ENCODE assay signal across 7 mouse cellular contexts in genomic region chr11:116826550-116827504, GRCm38 (mm10). TPM values are rescaled to one million over a fixed set of nuclear protein-coding genes. Genes with fewer than 3 reads are reported as not detected.
DNase-seq lines count a peak whose midpoint lies in the region; ATAC-seq and TF ChIP-seq lines count a peak whose summit lies in the region.

No protein-coding gene starts in this region.

- DNase-seq in lung, embryonic 14.5 days, result no peak
- no peak for DNase-seq in lung, postnatal 10 days
- no peak for DNase-seq in gastrocnemius, postnatal 14 days
- no peak for DNase-seq in left cerebral cortex, adult 8-10 months (ENCODE audit: low spot score in 2 of 2)

- WGBS in lung, embryonic 14.5 days, result 34% methylated on average over 17 of the region's 17 CpGs
- WGBS in forebrain, embryonic 12.5 days, result 9% methylated on average over 17 of the region's 17 CpGs
- 43% methylated on average over 17 of the region's 17 CpGs for WGBS in limb, embryonic 15.5 days
- 39% methylated on average over 17 of the region's 17 CpGs for WGBS in stomach, embryonic 15.5 days

- H3K27me3 ChIP-seq in lung, embryonic 14.5 days (ENCODE audit: insufficient read depth, low read length), result no peaks in the 10 kb centered on the region
- H3K27me3 ChIP-seq in forebrain, embryonic 12.5 days, result peaks cover 6% of the 10 kb centered on the region; the same call in 1 of the 2 replicates
- H3K27me3 ChIP-seq in limb, embryonic 15.5 days, result no peaks in the 10 kb centered on the region
- H3K27me3 ChIP-seq in stomach, embryonic 15.5 days (replicated peaks), result no peaks in the 10 kb centered on the region

- H3K27ac ChIP-seq in lung, embryonic 14.5 days (ENCODE audit: low read depth), result peak overlapping the region; percentile 78
- H3K27ac ChIP-seq in forebrain, embryonic 12.5 days, result peak overlapping the region; percentile 59
- H3K27ac ChIP-seq in limb, embryonic 15.5 days, result peak overlapping the region; percentile 76; the same call in 1 of the 2 replicates
- H3K27ac ChIP-seq in stomach, embryonic 15.5 days, result peak overlapping the region; percentile 78

- H3K36me3 ChIP-seq in lung, embryonic 14.5 days (ENCODE audit: insufficient read depth), result no peaks in the 10 kb centered on the region
- peaks cover 7% of the 10 kb centered on the region; the same call in 1 of the 2 replicates for H3K36me3 ChIP-seq in forebrain, embryonic 12.5 days (replicated peaks)
- 0 out of 2 replicates have a peak, but pooled peaks cover 2% of the 10 kb centered on the region for H3K36me3 ChIP-seq in limb, embryonic 15.5 days
- H3K36me3 ChIP-seq in stomach, embryonic 15.5 days, result no peaks in the 10 kb centered on the region

- TF ChIP-seq CTCF in lung, embryonic 14.5 days (IDR thresholded peaks at IDR 0.05; ENCODE audit: low read depth), result no peak

- no peaks in the 10 kb centered on the region for H3K9me3 ChIP-seq in lung, embryonic 14.5 days (ENCODE audit: low read depth, low read length)
- no peaks in the 10 kb centered on the region for H3K9me3 ChIP-seq in forebrain, embryonic 12.5 days
- no peaks in the 10 kb centered on the region for H3K9me3 ChIP-seq in limb, embryonic 15.5 days
- H3K9me3 ChIP-seq in stomach, embryonic 15.5 days, result no peaks in the 10 kb centered on the region

- peak overlapping the region; percentile 80 for H3K9ac ChIP-seq in lung, embryonic 14.5 days
- H3K9ac ChIP-seq in forebrain, embryonic 12.5 days, result peak overlapping the region; percentile 85
- peak overlapping the region; percentile 78 for H3K9ac ChIP-seq in limb, embryonic 15.5 days
- H3K9ac ChIP-seq in stomach, embryonic 15.5 days, result peak overlapping the region; percentile 55

- peaks cover 7% of the 10 kb centered on the region; the same call in 1 of the 2 replicates for H3K4me1 ChIP-seq in lung, embryonic 14.5 days (ENCODE audit: insufficient read depth)
- peaks cover 43% of the 10 kb centered on the region for H3K4me1 ChIP-seq in forebrain, embryonic 12.5 days
- H3K4me1 ChIP-seq in limb, embryonic 15.5 days, result peaks cover 35% of the 10 kb centered on the region
- peaks cover 25% of the 10 kb centered on the region for H3K4me1 ChIP-seq in stomach, embryonic 15.5 days

- intact Hi-C loops in gastrocnemius, postnatal 14 days (cut with DNase I; ENCODE audit: low total_unique reads), result no loop called here

- ATAC-seq in lung, embryonic 14.5 days (ENCODE audit: insufficient read depth), result no peak
- ATAC-seq in forebrain, embryonic 12.5 days (ENCODE audit: low FRiP score), result peak; percentile 34; the same call in 1 of the 2 replicates
- ATAC-seq in limb, embryonic 15.5 days (ENCODE audit: insufficient number of reproducible peaks, low FRiP score, low TSS enrichment, low read depth), result no peak
- no peak for ATAC-seq in stomach, embryonic 15.5 days (ENCODE audit: insufficient read depth, low FRiP score, low read depth)

- peak overlapping the region; percentile 73 for H3K4me3 ChIP-seq in lung, embryonic 14.5 days (ENCODE audit: low read depth, low read length)
- peak overlapping the region; percentile 68 for H3K4me3 ChIP-seq in forebrain, embryonic 12.5 days (replicated peaks)
- H3K4me3 ChIP-seq in limb, embryonic 15.5 days, result peak overlapping the region; percentile 70
- H3K4me3 ChIP-seq in stomach, embryonic 15.5 days (replicated peaks), result peak overlapping the region; percentile 64

- peak overlapping the region; percentile 86 for H3K4me2 ChIP-seq in lung, embryonic 14.5 days
- peak overlapping the region; percentile 87 for H3K4me2 ChIP-seq in forebrain, embryonic 12.5 days
- peak overlapping the region; percentile 90 for H3K4me2 ChIP-seq in limb, embryonic 15.5 days
- H3K4me2 ChIP-seq in stomach, embryonic 15.5 days, result peak overlapping the region; percentile 74

RNA-seq across cellular contexts. Expression of gene Mxra7, which starts 1.0 kb away (rescaled TPM):
- polyA plus RNA-seq in lung, embryonic 14.5 days (2014; fragmentation: Nextera tagmentation; extraction: Ambion mirVana), result 13.7 and 15.9 TPM in 2 replicates
- 22.5 and 25.9 TPM in 2 replicates for polyA plus RNA-seq in forebrain, embryonic 12.5 days (2016; fragmentation: Nextera tagmentation; extraction: Ambion mirVana)
- 17.1 and 18.6 TPM in 2 replicates for polyA plus RNA-seq in limb, embryonic 15.5 days (2015; fragmentation: Nextera tagmentation; extraction: Ambion mirVana)
- polyA plus RNA-seq in stomach, embryonic 15.5 days (2015; fragmentation: Nextera tagmentation; extraction: Ambion mirVana), result 23.0 and 25.7 TPM in 2 replicates
- total RNA-seq in gastrocnemius, postnatal 14 days (2021), result 10 to 100 TPM; 23.1 to 29.6 TPM
- total RNA-seq in left cerebral cortex, adult 8-10 months (2022), result 10 to 100 TPM; 20.0 to 23.0 (median 22.2) TPM

RNA-seq across cellular contexts. Expression of gene Mettl23, which starts 16.3 kb away (rescaled TPM):
- polyA plus RNA-seq in lung, embryonic 14.5 days (2014; fragmentation: Nextera tagmentation; extraction: Ambion mirVana), result 58.3 and 62.2 TPM in 2 replicates
- polyA plus RNA-seq in forebrain, embryonic 12.5 days (2016; fragmentation: Nextera tagmentation; extraction: Ambion mirVana), result 65.5 and 65.8 TPM in 2 replicates
- 70.4 and 76.0 TPM in 2 replicates for polyA plus RNA-seq in limb, embryonic 15.5 days (2015; fragmentation: Nextera tagmentation; extraction: Ambion mirVana)
- polyA plus RNA-seq in stomach, embryonic 15.5 days (2015; fragmentation: Nextera tagmentation; extraction: Ambion mirVana), result 57.9 and 61.3 TPM in 2 replicates
- 10 to 100 TPM; 24.1 to 24.7 TPM for total RNA-seq in gastrocnemius, postnatal 14 days (2021)
- total RNA-seq in left cerebral cortex, adult 8-10 months (2022), result 10 to 100 TPM; 20.2 to 24.3 (median 22.2) TPM

RNA-seq across cellular contexts. Expression of gene Jmjd6, which starts 16.4 kb away (rescaled TPM):
- polyA plus RNA-seq in lung, embryonic 14.5 days (2014; fragmentation: Nextera tagmentation; extraction: Ambion mirVana), result 61.2 and 66.3 TPM in 2 replicates
- polyA plus RNA-seq in forebrain, embryonic 12.5 days (2016; fragmentation: Nextera tagmentation; extraction: Ambion mirVana), result 87.8 and 93.5 TPM in 2 replicates
- 83.4 and 86.0 TPM in 2 replicates for polyA plus RNA-seq in limb, embryonic 15.5 days (2015; fragmentation: Nextera tagmentation; extraction: Ambion mirVana)
- 71.1 and 76.3 TPM in 2 replicates for polyA plus RNA-seq in stomach, embryonic 15.5 days (2015; fragmentation: Nextera tagmentation; extraction: Ambion mirVana)
- 10 to 100 TPM; 19.5 to 21.4 TPM for total RNA-seq in gastrocnemius, postnatal 14 days (2021)
- 10 to 100 TPM; 26.6 to 30.4 (median 28.8) TPM for total RNA-seq in left cerebral cortex, adult 8-10 months (2022)

RNA-seq across cellular contexts. Expression of gene Mfsd11, which starts 25.4 kb away (rescaled TPM):
- polyA plus RNA-seq in lung, embryonic 14.5 days (2014; fragmentation: Nextera tagmentation; extraction: Ambion mirVana), result 31.8 and 36.7 TPM in 2 replicates
- 33.7 and 40.2 TPM in 2 replicates for polyA plus RNA-seq in forebrain, embryonic 12.5 days (2016; fragmentation: Nextera tagmentation; extraction: Ambion mirVana)
- 41.4 and 48.0 TPM in 2 replicates for polyA plus RNA-seq in limb, embryonic 15.5 days (2015; fragmentation: Nextera tagmentation; extraction: Ambion mirVana)
- 33.3 and 33.7 TPM in 2 replicates for polyA plus RNA-seq in stomach, embryonic 15.5 days (2015; fragmentation: Nextera tagmentation; extraction: Ambion mirVana)
- 10 to 100 TPM; 22.3 to 27.2 TPM for total RNA-seq in gastrocnemius, postnatal 14 days (2021)
- 10 to 100 TPM; 40.9 to 46.2 (median 43.0) TPM for total RNA-seq in left cerebral cortex, adult 8-10 months (2022)

RNA-seq across cellular contexts. Expression of gene Srsf2, which starts 26.1 kb away (rescaled TPM):
- polyA plus RNA-seq in lung, embryonic 14.5 days (2014; fragmentation: Nextera tagmentation; extraction: Ambion mirVana), result 1,038 and 1,045 TPM in 2 replicates
- 902 and 945 TPM in 2 replicates for polyA plus RNA-seq in forebrain, embryonic 12.5 days (2016; fragmentation: Nextera tagmentation; extraction: Ambion mirVana)
- 596 and 658 TPM in 2 replicates for polyA plus RNA-seq in limb, embryonic 15.5 days (2015; fragmentation: Nextera tagmentation; extraction: Ambion mirVana)
- polyA plus RNA-seq in stomach, embryonic 15.5 days (2015; fragmentation: Nextera tagmentation; extraction: Ambion mirVana), result 728 and 781 TPM in 2 replicates
- 10 to 100 TPM; 73.0 to 80.9 TPM for total RNA-seq in gastrocnemius, postnatal 14 days (2021)
- total RNA-seq in left cerebral cortex, adult 8-10 months (2022), result 100 to 1,000 TPM; 141 to 164 (median 155) TPM
